Mouse (Mus musculus) testis, adult 2 months (tissue): ENCODE measurements around the gene Atl3. TPM values are rescaled to one million over a fixed set of nuclear protein-coding genes. Genes with fewer than 3 reads are reported as not detected.
A peak's percentile ranks its signal among the peaks of the same experiment; 100 is the strongest.

Experiments
- H3K27ac ChIP-seq: fragments of 200-500 bp; 2 replicates; pipeline ENCODE4 v1.5.1; 2012; ENCODE audit warnings: low read depth, low read length; ENCODE audit not compliant: control insufficient read depth, insufficient read depth
- H3K27me3 ChIP-seq: fragments of 200-500 bp; 2 replicates; pipeline ENCODE4 v1.6.1; 2012; ENCODE audit warnings: mild to moderate bottlenecking, low read length, moderate library complexity; ENCODE audit not compliant: control insufficient read depth, insufficient read depth
- H3K36me3 ChIP-seq: fragments of 200-500 bp; 2 replicates; pipeline ENCODE4 v1.6.1; 2012; ENCODE audit warnings: mild to moderate bottlenecking, low read length; ENCODE audit not compliant: control insufficient read depth, insufficient read depth
- H3K4me1 ChIP-seq: fragments of 200-500 bp; 2 replicates; pipeline ENCODE4 v1.6.1; 2012; ENCODE audit warnings: low read length; ENCODE audit not compliant: control insufficient read depth, insufficient read depth
- H3K4me3 ChIP-seq: fragments of 200-500 bp; 2 replicates; pipeline ENCODE4 v1.5.1; 2012; ENCODE audit warnings: low read depth, mild to moderate bottlenecking, low read length, moderate library complexity, mixed read lengths; ENCODE audit not compliant: control insufficient read depth
- CTCF ChIP-seq: fragments of 200-500 bp; IDR thresholded peaks from 2 replicates; pipeline ENCODE4 v1.5.1; 2012; ENCODE audit warnings: low read depth, mild to moderate bottlenecking, inconsistent platforms, low read length, moderate library complexity; ENCODE audit not compliant: control insufficient read depth, insufficient read depth, insufficient replicate concordance
- POLR2A ChIP-seq: fragments of 200-500 bp; IDR thresholded peaks from 2 replicates; pipeline ENCODE4 v1.6.1; 2012; ENCODE audit warnings: low read depth, mild to moderate bottlenecking, inconsistent platforms, low read length, moderate library complexity; ENCODE audit not compliant: control insufficient read depth
- polyA plus RNA-seq: library from polyadenylated mRNA; depleted of rRNA; stranded (reverse); fragments of >200 nt; gene quantifications from 2 replicates; pipeline ENCODE4 v1.2.3, GENCODE M21; 2012

Gene Atl3
- polyA plus RNA-seq, 1 experiment, result 188 TPM

DNA sequence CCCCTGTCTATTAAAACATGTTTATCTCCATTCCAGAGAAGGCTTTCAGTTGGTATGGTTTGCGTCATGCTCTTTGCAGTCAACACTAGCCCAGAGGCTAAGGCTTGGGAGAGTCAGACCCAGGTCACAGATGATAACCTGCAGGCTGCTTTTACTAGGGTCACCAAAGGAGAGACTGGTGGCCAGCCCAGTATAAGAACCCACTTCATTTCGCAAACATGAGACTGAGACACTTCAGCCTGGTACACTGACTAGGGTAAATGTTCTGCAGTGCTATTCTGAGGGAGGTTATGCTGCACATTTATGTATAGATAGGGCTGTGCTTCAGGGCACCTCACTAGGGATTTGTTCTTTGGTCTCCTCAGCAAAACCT, 58.4 kb downstream of the Atl3 start:
- no peak for TF ChIP-seq CTCF
- TF ChIP-seq POLR2A, result no peak
- no peak overlapping the region for H3K27ac ChIP-seq
- no peaks in the 10 kb centered on the region; the same call in 1 of the 2 replicates for H3K4me1 ChIP-seq
- no peaks in the 10 kb centered on the region for H3K36me3 ChIP-seq
- H3K4me3 ChIP-seq, result no peak overlapping the region
- no peaks in the 10 kb centered on the region for H3K27me3 ChIP-seq

DNA sequence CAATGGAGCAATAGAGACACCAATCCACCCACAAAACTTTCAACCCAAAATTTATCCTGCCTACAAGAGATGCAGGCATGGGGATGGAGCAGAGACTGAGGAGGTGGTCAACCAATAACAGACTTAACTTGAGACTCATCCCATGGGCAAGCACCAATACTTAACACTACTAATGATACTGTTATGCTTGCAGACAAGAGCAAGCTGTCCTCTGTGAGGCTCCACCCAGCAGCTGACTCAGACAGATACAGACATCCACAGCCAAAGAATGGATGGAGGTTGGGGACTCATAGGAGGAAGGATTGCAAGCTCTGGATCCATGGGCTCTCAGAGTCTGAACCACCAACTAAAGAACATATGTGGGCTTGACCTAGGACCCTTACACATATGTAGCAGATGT, 59.6 kb downstream of the Atl3 start:
- TF ChIP-seq POLR2A (no peak), CTCF (no peak)
- no peak overlapping the region for H3K27ac ChIP-seq
- H3K27me3 ChIP-seq, result no peaks in the 10 kb centered on the region
- H3K4me3 ChIP-seq, result no peak overlapping the region
- no peaks in the 10 kb centered on the region for H3K36me3 ChIP-seq
- no peaks in the 10 kb centered on the region; the same call in 1 of the 2 replicates for H3K4me1 ChIP-seq

DNA sequence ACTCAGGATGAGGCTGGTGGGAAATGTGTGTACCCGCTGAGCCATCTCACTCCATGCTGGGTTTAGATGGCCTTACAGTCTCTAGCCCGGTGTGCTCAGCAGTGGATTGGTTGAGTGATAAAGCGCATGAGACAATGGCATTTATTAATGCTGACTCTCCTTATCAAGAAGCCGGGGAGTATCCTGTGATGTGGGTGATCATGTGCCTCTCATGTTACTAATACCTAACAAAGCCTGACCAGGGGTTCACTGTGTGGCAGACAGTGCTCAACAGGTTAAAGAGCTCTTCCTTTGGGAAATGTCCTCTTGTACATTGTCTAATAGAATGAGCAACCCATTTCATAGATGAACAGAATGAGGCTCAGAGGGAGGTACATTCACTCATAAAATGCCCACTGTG, 61.0 kb downstream of the Atl3 start:
- no peaks in the 10 kb centered on the region for H3K27me3 ChIP-seq
- no peak overlapping the region for H3K27ac ChIP-seq
- H3K4me3 ChIP-seq, result no peak overlapping the region
- H3K4me1 ChIP-seq, result no peaks in the 10 kb centered on the region; the same call in 1 of the 2 replicates
- H3K36me3 ChIP-seq, result no peaks in the 10 kb centered on the region
- TF ChIP-seq POLR2A, result no peak
- TF ChIP-seq CTCF, result no peak

DNA sequence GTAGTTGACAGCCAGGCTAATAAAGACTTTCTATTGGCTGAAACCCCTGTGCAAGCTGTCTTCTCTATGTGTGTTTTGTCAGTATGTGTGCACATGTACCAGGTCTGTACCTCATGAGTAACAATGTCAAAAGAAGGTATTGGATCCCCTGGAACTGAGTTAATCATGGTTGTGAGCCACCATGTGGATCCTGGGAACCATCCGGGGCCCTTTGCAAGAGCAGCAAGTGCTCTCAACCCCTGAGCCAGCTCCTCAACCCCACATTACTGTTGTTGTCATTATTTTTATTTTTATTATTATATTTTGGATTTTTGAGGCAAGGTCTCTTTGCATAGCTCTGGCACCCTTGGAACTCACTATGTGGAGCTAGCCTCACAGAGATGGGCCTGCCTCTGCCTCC, 62.8 kb downstream of the Atl3 start:
- Histone ChIP-seq H3K36me3 (no peaks in the 10 kb centered on the region), H3K27me3 (no peaks in the 10 kb centered on the region), H3K27ac (no peak overlapping the region), H3K4me1 (no peaks in the 10 kb centered on the region; the same call in 1 of the 2 replicates), H3K4me3 (no peak overlapping the region)
- TF ChIP-seq POLR2A (no peak), CTCF (no peak)

DNA sequence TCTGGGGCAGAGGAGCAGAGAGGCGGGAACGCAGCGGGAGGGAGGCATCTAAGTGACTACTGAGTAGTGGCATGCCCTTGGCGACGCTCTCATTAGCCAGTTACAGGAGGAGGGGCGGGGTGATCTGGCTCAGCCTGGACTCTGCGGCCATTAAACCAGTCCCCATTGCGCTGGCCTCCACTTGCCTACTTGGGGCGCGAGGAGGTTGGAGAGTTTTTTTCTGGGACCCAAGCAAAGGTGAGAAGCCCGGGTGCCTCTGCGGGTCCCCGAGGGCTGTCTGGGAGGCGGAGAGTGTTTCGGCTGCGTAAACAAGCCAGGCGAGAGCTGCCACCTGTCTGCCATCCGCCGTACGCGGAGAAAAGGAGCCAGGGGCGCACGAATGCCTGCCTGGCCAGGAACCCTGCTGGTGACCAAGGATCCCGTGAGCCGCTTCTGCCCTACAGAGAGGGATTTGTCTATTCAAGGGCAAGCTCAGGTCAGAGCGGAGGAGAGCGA, 63.5 kb downstream of the Atl3 start, which contains the start of gene Pla2g16:
Gene Pla2g16, plus strand, starts transcription at position 132 of the 495 bp plus-strand sequence.
- Histone ChIP-seq H3K27me3 (no peaks in the 10 kb centered on the region), H3K4me1 (no peaks in the 10 kb centered on the region; the same call in 1 of the 2 replicates), H3K4me3 (peak within 1 kb of the TSS; percentile 63), H3K36me3 (no peaks in the 10 kb centered on the region), H3K27ac (no peak within 1 kb of the TSS)
- no peak for TF ChIP-seq CTCF
- peak; percentile 33; the same call in 1 of the 2 replicates for TF ChIP-seq POLR2A

DNA sequence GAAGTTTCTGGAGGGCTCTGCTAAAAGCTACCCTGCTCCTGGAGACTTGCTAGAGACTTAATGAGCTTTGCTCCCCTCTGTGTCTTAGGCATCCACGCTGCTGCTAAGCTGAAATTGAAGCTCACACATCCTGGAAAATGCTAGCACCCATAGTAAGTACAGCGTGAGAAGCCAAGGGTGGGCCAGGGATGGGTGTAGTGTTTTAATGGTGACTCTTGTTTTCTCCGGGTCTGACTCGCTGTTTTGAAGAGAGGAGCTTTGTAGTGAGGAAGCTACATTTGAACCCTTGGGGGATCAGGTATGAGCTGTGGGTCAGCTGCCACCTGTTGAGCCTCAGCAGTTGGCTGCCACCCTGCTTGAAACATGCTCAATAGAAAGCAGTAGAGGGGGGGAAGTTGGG, 64.0 kb downstream of the Atl3 start:
- H3K4me3 ChIP-seq, result peak overlapping the region; percentile 63
- no peak for TF ChIP-seq CTCF
- no peak for TF ChIP-seq POLR2A
- no peaks in the 10 kb centered on the region for H3K27me3 ChIP-seq
- H3K27ac ChIP-seq, result no peak overlapping the region
- H3K4me1 ChIP-seq, result no peaks in the 10 kb centered on the region; the same call in 1 of the 2 replicates
- no peaks in the 10 kb centered on the region for H3K36me3 ChIP-seq

DNA sequence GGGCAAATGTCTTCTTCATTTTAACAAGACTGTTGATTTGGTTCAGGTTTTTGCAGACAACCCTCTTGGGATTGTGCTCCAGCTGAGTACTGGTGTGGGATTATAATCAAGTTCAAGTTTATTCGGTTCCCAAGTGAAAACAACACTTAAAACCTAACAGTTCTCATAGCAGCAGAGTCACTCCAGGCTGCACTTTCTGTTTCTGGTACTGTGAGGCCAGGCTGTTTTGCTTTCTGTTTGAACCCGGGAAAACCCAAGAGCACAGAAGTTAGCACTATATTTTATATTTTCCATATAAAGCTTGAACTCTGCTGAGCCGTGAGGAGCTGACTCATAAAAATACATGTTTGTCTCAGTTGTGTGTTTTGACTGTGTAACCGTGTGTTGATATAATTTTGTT, 64.8 kb downstream of the Atl3 start:
- Histone ChIP-seq H3K4me3 (no peak overlapping the region), H3K27ac (no peak overlapping the region), H3K27me3 (no peaks in the 10 kb centered on the region), H3K4me1 (no peaks in the 10 kb centered on the region; the same call in 1 of the 2 replicates), H3K36me3 (no peaks in the 10 kb centered on the region)
- TF ChIP-seq POLR2A (no peak), CTCF (no peak)
